In genomic region chr12:85175926-85176845, GRCm38 (mm10) we compare ENCODE assay signal across 8 mouse cellular contexts. TPM values are rescaled to one million over a fixed set of nuclear protein-coding genes. Genes with fewer than 3 reads are reported as not detected.
DNase-seq lines count a peak whose midpoint lies in the region; ATAC-seq lines count a peak whose summit lies in the region.

No protein-coding gene starts in this region.

- no peaks in the 10 kb centered on the region for H3K36me3 ChIP-seq in forebrain, embryonic 13.5 days (ENCODE audit: poor library complexity, severe bottlenecking)

- DNase-seq in adrenal gland, postnatal 14 days: peak; percentile 29
- DNase-seq in adrenal gland, adult 2 months: no peak
- peak; percentile 51 for DNase-seq in 3134 (ENCODE audit: extremely low read depth, insufficient read length, low spot score)
- DNase-seq in kidney, postnatal 10 days: peak; percentile 68
- DNase-seq in neural tube, embryonic 10.5 days (ENCODE audit: extremely low spot score, low spot score): peak; percentile 69
- DNase-seq in thymus, postnatal 25 days: no peak
- DNase-seq in urinary bladder, adult 2 months (ENCODE audit: low spot score): no peak

- ATAC-seq in forebrain, embryonic 13.5 days: peak; percentile 90

- H3K4me1 ChIP-seq in forebrain, embryonic 13.5 days: peaks cover 48% of the 10 kb centered on the region

- no peaks in the 10 kb centered on the region for H3K9me3 ChIP-seq in forebrain, embryonic 13.5 days (replicated peaks)

- WGBS in forebrain, embryonic 13.5 days: 13% methylated on average over 11 of the region's 11 CpGs

- H3K9ac ChIP-seq in forebrain, embryonic 13.5 days: peak overlapping the region; percentile 58

- H3K4me2 ChIP-seq in forebrain, embryonic 13.5 days: peak overlapping the region; percentile 64

- peak overlapping the region; percentile 33 for H3K4me3 ChIP-seq in forebrain, embryonic 13.5 days

- H3K27me3 ChIP-seq in forebrain, embryonic 13.5 days: peaks cover 17% of the 10 kb centered on the region; the same call in 1 of the 2 replicates

- peak overlapping the region; percentile 73 for H3K27ac ChIP-seq in forebrain, embryonic 13.5 days

RNA-seq across cellular contexts. Expression of gene Pgf, which starts 1.4 kb away (rescaled TPM):
- 0.85 and 1.2 TPM in 2 replicates for total RNA-seq in adrenal gland, postnatal 14 days (2021)
- total RNA-seq in adrenal gland, adult 2 months (2021): 1 to 10 TPM in 1 of 2 experiments, under 1 TPM in 1; 0.37 to 2.8 TPM
- polyA plus RNA-seq in adrenal gland, adult 2 months (2012; rRNA removed): 0.63 and 1.6 TPM in 2 replicates
- polyA plus RNA-seq in forebrain, embryonic 13.5 days (2015; fragmentation: Nextera tagmentation; extraction: Ambion mirVana): 7.0 and 8.3 TPM in 2 replicates
- 6.0 and 7.7 TPM in 2 replicates for polyA plus RNA-seq in urinary bladder, adult 2 months (2012; rRNA removed)

RNA-seq across cellular contexts. Expression of gene Rps6kl1, which starts 25.1 kb away (rescaled TPM):
- total RNA-seq in adrenal gland, postnatal 14 days (2021): 1.7 and 2.2 TPM in 2 replicates
- total RNA-seq in adrenal gland, adult 2 months (2021): 1 to 10 TPM in 1 of 2 experiments, under 1 TPM in 1; 0.37 to 1.5 TPM
- 1.5 and 1.8 TPM in 2 replicates for polyA plus RNA-seq in adrenal gland, adult 2 months (2012; rRNA removed)
- 8.6 and 12.2 TPM in 2 replicates for polyA plus RNA-seq in forebrain, embryonic 13.5 days (2015; fragmentation: Nextera tagmentation; extraction: Ambion mirVana)
- polyA plus RNA-seq in urinary bladder, adult 2 months (2012; rRNA removed): 0.32 and 0.34 TPM in 2 replicates

RNA-seq across cellular contexts. Expression of gene Eif2b2, which starts 43.1 kb away (rescaled TPM):
- total RNA-seq in adrenal gland, postnatal 14 days (2021): 69.7 and 79.3 TPM in 2 replicates
- total RNA-seq in adrenal gland, adult 2 months (2021): 10 to 100 TPM; 64.2 to 95.9 TPM
- polyA plus RNA-seq in adrenal gland, adult 2 months (2012; rRNA removed): 94.8 and 100.0 TPM in 2 replicates
- polyA plus RNA-seq in forebrain, embryonic 13.5 days (2015; fragmentation: Nextera tagmentation; extraction: Ambion mirVana): 93.1 and 100 TPM in 2 replicates
- polyA plus RNA-seq in urinary bladder, adult 2 months (2012; rRNA removed): 73.8 and 82.6 TPM in 2 replicates

Comparison
In these comparisons a context has a peak if more than half of its experiments do, and no peak if none do; other contexts are left out.
1. DNase-seq: peak in adrenal gland, postnatal 14 days (single experiment), 3134 (single experiment), kidney, postnatal 10 days (single experiment) and neural tube, embryonic 10.5 days (single experiment); none in adrenal gland, adult 2 months (single experiment), thymus, postnatal 25 days (single experiment) and urinary bladder, adult 2 months (single experiment).